Mouse (Mus musculus) common myeloid progenitor, adult 5-6 weeks (primary cell): ENCODE results near the gene Epm2aip1. TPM values are rescaled to one million over a fixed set of nuclear protein-coding genes. Genes with fewer than 3 reads are reported as not detected.
A peak's percentile ranks its signal among the peaks of the same experiment; 100 is the strongest.

Experiments
- ATAC-seq: replicated peaks from 2 replicates; pipeline ENCODE4 v1.8.0; 2016; ENCODE audit warnings: low read depth, mild to moderate bottlenecking, moderate TSS enrichment, inconsistent platforms; ENCODE audit not compliant: poor library complexity, severe bottlenecking
- total RNA-seq: library from RNA; stranded (forward); fragments of 200-1000, 187-1606 nt; gene quantifications from 2 replicates; pipeline ENCODE4 v1.2.3, GENCODE M21; 2017

Epm2aip1 gene
- total RNA-seq, 1 experiment from 2014 or later = 33.7 TPM

GRCm38 (mm10) chr9:111285676-111286075 is 13.9 kb downstream of the Epm2aip1 start:
- no peak for ATAC-seq

- ATAC-seq = no peak
Measured at GRCm38 (mm10) chr9:111286468-111286867, 14.7 kb downstream of the Epm2aip1 start.

- no peak for ATAC-seq
Measured at GRCm38 (mm10) chr9:111287956-111288355, 16.2 kb downstream of the Epm2aip1 start.

- peak; percentile 49 for ATAC-seq
Measured at GRCm38 (mm10) chr9:111289294-111289831, 17.6 kb downstream of the Epm2aip1 start.

GRCm38 (mm10) chr9:111289832-111290339 is 18.2 kb downstream of the Epm2aip1 start:
- ATAC-seq = peak; percentile 94

- ATAC-seq = no peak
Measured at GRCm38 (mm10) chr9:111290539-111291100, 18.9 kb downstream of the Epm2aip1 start.

- ATAC-seq = no peak
Measured at GRCm38 (mm10) chr9:111293234-111293633, 21.5 kb downstream of the Epm2aip1 start.

- no peak for ATAC-seq
Measured at GRCm38 (mm10) chr9:111294911-111295310, 23.2 kb downstream of the Epm2aip1 start.

GRCm38 (mm10) chr9:111295323-111295722 is 23.6 kb downstream of the Epm2aip1 start:
- no peak for ATAC-seq

- ATAC-seq = no peak
Measured at GRCm38 (mm10) chr9:111296433-111296832, 24.7 kb downstream of the Epm2aip1 start.

GRCm38 (mm10) chr9:111298606-111299005 is 26.9 kb downstream of the Epm2aip1 start:
- ATAC-seq = no peak

- no peak for ATAC-seq
Measured at GRCm38 (mm10) chr9:111302196-111302831, 30.6 kb downstream of the Epm2aip1 start.

- ATAC-seq = no peak
Measured at GRCm38 (mm10) chr9:111304036-111304435, 32.3 kb downstream of the Epm2aip1 start.

- ATAC-seq = no peak
Measured at GRCm38 (mm10) chr9:111306142-111306541, 34.4 kb downstream of the Epm2aip1 start.

GRCm38 (mm10) chr9:111311031-111311842 is 39.5 kb downstream of the Epm2aip1 start, which contains the start of gene Trank1:
Gene Trank1, plus strand, starts transcription at chr9:111311739.
- ATAC-seq = 0 out of 2 replicates have a peak, but pooled peaks have one; percentile 9

- ATAC-seq = no peak
Measured at GRCm38 (mm10) chr9:111311843-111312441, 40.2 kb downstream of the Epm2aip1 start.

- no peak for ATAC-seq
Measured at GRCm38 (mm10) chr9:111312442-111313141, 40.9 kb downstream of the Epm2aip1 start.

GRCm38 (mm10) chr9:111313299-111313698 is 41.6 kb downstream of the Epm2aip1 start:
- ATAC-seq = no peak

GRCm38 (mm10) chr9:111313793-111314192 is 42.1 kb downstream of the Epm2aip1 start:
- no peak for ATAC-seq
